Comparison of ENCODE assay signal across 9 mouse cellular contexts in the genomic region with DNA sequence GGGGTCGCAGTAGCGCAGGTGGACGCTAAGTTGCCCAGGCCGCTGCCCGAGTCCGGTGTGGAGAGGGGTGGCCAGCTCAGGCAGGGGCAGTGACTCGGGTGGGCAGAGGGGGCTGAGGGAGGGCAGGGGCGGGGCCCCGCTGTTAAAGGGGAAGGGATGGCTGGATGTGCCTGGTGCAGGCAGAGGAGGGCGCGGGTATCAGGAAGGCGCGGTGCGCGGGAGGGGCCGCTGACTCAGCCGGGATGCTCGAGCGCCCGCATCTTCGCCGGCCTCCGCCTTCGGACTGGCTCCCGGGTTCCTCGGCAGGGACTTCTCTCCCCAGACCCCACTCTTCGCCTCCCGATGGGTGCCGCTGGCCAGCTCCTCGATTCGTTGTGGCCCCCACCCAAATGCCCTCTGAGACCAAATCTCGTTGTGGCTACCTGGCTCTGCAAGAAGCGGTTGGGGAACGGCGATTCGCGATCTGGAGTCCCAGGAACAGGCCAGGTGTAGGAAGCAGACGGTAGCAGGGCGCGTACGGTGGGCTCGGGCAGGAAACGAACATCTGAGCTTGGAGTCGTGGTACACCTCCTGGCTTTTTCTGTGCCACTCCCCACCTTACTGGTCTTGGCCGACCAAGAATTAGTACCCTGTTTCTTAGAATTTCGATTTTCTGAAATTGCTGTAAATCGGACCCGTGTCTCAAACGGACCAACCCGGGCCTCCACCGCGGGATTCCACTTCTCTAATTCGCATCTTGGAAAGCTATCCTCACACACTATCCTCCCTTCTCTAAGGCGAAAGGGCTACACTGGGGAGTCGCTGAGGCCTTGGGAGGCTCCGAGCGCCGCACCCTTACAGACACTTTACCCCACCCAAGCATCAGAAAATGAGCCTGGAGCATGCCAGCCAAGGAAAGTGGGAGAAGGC. TPM values are rescaled to one million over a fixed set of nuclear protein-coding genes. Genes with fewer than 3 reads are reported as not detected.
DNase-seq lines count a peak whose midpoint lies in the region; ATAC-seq and TF ChIP-seq lines count a peak whose summit lies in the region.
"Had no signal": no experiment of that assay in that cellular context is flagged by ENCODE, and none has a peak within 500 bp of the region (broad histone marks: within the 10 kb centered on the region; RNA-seq: fewer than 3 reads in every experiment).

No protein-coding gene starts in this region.

- no peak for ATAC-seq in forebrain, postnatal 0 days
- ATAC-seq in limb, embryonic 11.5 days (ENCODE audit: insufficient number of reproducible peaks, low FRiP score, low TSS enrichment, low read depth), result 0 out of 2 replicates have a peak, but pooled peaks have one; percentile 29
- 0 out of 2 replicates have a peak, but pooled peaks have one; percentile 4 for ATAC-seq in neural tube, embryonic 14.5 days (ENCODE audit: low read depth)

- 1% methylated on average over 58 of the region's 58 CpGs for WGBS in forebrain, postnatal 0 days
- WGBS in limb, embryonic 11.5 days, result under 1% methylated on average over 58 of the region's 58 CpGs
- WGBS in neural tube, embryonic 14.5 days, result under 1% methylated on average over 44 of the region's 58 CpGs

- no peaks in the 10 kb centered on the region for H3K36me3 ChIP-seq in forebrain, postnatal 0 days (ENCODE audit: insufficient read depth)
- no peaks in the 10 kb centered on the region for H3K36me3 ChIP-seq in limb, embryonic 11.5 days (ENCODE audit: control insufficient read depth, insufficient read depth, low read length)
- H3K36me3 ChIP-seq in neural tube, embryonic 14.5 days (ENCODE audit: control insufficient read depth, insufficient read depth, low read length), result no peaks in the 10 kb centered on the region

- TF ChIP-seq CTCF in forebrain, postnatal 0 days (IDR thresholded peaks at IDR 0.05; ENCODE audit: low read depth), result no peak

- peak; percentile 50 for DNase-seq in cerebellum, adult 8-10 months
- no peak for DNase-seq in cerebellum, adult 9-11 months
- peak; percentile 48 for DNase-seq in right cerebral cortex, postnatal 25 days
- DNase-seq in right cerebral cortex, postnatal 14 days, result no peak
- peak; percentile 84 for DNase-seq in forebrain, postnatal 0 days
- peak; percentile 82 for DNase-seq in limb, embryonic 11.5 days (ENCODE audit: low spot score)
- DNase-seq in T-cell, adult 2 months (ENCODE audit: low spot score), result no peak

- peaks cover 66% of the 10 kb centered on the region for H3K27me3 ChIP-seq in forebrain, postnatal 0 days (ENCODE audit: insufficient read depth, low read length)
- peaks cover 88% of the 10 kb centered on the region for H3K27me3 ChIP-seq in limb, embryonic 11.5 days (ENCODE audit: control insufficient read depth, insufficient read depth, low read length)
- H3K27me3 ChIP-seq in neural tube, embryonic 14.5 days (ENCODE audit: control insufficient read depth, insufficient read depth, low read length), result peaks cover 71% of the 10 kb centered on the region

- H3K27ac ChIP-seq in forebrain, postnatal 0 days (ENCODE audit: low read depth, low read length), result no peak overlapping the region
- no peak overlapping the region for H3K27ac ChIP-seq in limb, embryonic 11.5 days (replicated peaks; ENCODE audit: low read depth, low read length)
- H3K27ac ChIP-seq in neural tube, embryonic 14.5 days (ENCODE audit: low read depth, low read length), result no peak overlapping the region

- no peak overlapping the region for H3K4me2 ChIP-seq in forebrain, postnatal 0 days (ENCODE audit: low read depth)
- H3K4me2 ChIP-seq in limb, embryonic 11.5 days (ENCODE audit: low read depth, severe bottlenecking), result peak overlapping the region; percentile 39
- no peak overlapping the region for H3K4me2 ChIP-seq in neural tube, embryonic 14.5 days (ENCODE audit: low read depth, low read length)

- H3K9ac ChIP-seq in forebrain, postnatal 0 days, result no peak overlapping the region
- no peak overlapping the region for H3K9ac ChIP-seq in limb, embryonic 11.5 days (ENCODE audit: low read length)
- no peak overlapping the region; the same call in 1 of the 2 replicates for H3K9ac ChIP-seq in neural tube, embryonic 14.5 days (replicated peaks; ENCODE audit: low read depth, low read length)

- H3K4me1 ChIP-seq in forebrain, postnatal 0 days (ENCODE audit: insufficient read depth), result no peaks in the 10 kb centered on the region
- H3K4me1 ChIP-seq in limb, embryonic 11.5 days (ENCODE audit: control insufficient read depth, insufficient read depth, low read length), result peaks cover 19% of the 10 kb centered on the region
- no peaks in the 10 kb centered on the region for H3K4me1 ChIP-seq in neural tube, embryonic 14.5 days (ENCODE audit: control insufficient read depth, insufficient read depth, low read length)

- no peak overlapping the region for H3K4me3 ChIP-seq in forebrain, postnatal 0 days (ENCODE audit: low read depth, low read length)
- peak overlapping the region; percentile 27 for H3K4me3 ChIP-seq in limb, embryonic 11.5 days (ENCODE audit: low read depth, low read length)
- H3K4me3 ChIP-seq in neural tube, embryonic 14.5 days (ENCODE audit: low read depth, low read length), result peak overlapping the region; percentile 20

- no peaks in the 10 kb centered on the region for H3K9me3 ChIP-seq in forebrain, postnatal 0 days (ENCODE audit: low read length)
- no peaks in the 10 kb centered on the region for H3K9me3 ChIP-seq in limb, embryonic 11.5 days (ENCODE audit: control insufficient read depth, low read length)
- H3K9me3 ChIP-seq in neural tube, embryonic 14.5 days (ENCODE audit: control insufficient read depth, low read length), result no peaks in the 10 kb centered on the region

RNA-seq across cellular contexts. Expression of gene Tlx2, which starts 0.5 kb away (rescaled TPM):
- total RNA-seq in forebrain, postnatal 0 days (2014; rRNA removed), result not detected in 2 replicates
- not detected in 2 replicates for polyA plus RNA-seq in forebrain, postnatal 0 days (2015; fragmentation: Nextera tagmentation; extraction: Ambion mirVana)
- polyA plus RNA-seq in limb, embryonic 11.5 days (2014; fragmentation: Nextera tagmentation; extraction: Ambion mirVana), result 0.13 TPM in 1 of 2 replicates, not detected in the other
- polyA plus RNA-seq in neural tube, embryonic 14.5 days (2014; fragmentation: Nextera tagmentation; extraction: Ambion mirVana), result 7.1 TPM in 1 of 2 replicates, not detected in the other
- total RNA-seq: gastrocnemius, postnatal 4 days had no signal

RNA-seq across cellular contexts. Expression of gene Pcgf1, which starts 7.1 kb away (rescaled TPM):
- 16.1 and 18.8 TPM in 2 replicates for total RNA-seq in forebrain, postnatal 0 days (2014; rRNA removed)
- 30.7 and 30.8 TPM in 2 replicates for polyA plus RNA-seq in forebrain, postnatal 0 days (2015; fragmentation: Nextera tagmentation; extraction: Ambion mirVana)
- polyA plus RNA-seq in limb, embryonic 11.5 days (2014; fragmentation: Nextera tagmentation; extraction: Ambion mirVana), result 44.3 and 47.0 TPM in 2 replicates
- polyA plus RNA-seq in neural tube, embryonic 14.5 days (2014; fragmentation: Nextera tagmentation; extraction: Ambion mirVana), result 44.9 and 46.6 TPM in 2 replicates

RNA-seq across cellular contexts. Expression of gene Dqx1, which starts 12.9 kb away (rescaled TPM):
- total RNA-seq in forebrain, postnatal 0 days (2014; rRNA removed), result 0.05 TPM in 1 of 2 replicates, not detected in the other
- polyA plus RNA-seq in forebrain, postnatal 0 days (2015; fragmentation: Nextera tagmentation; extraction: Ambion mirVana), result 0.11 and 0.13 TPM in 2 replicates
- polyA plus RNA-seq in limb, embryonic 11.5 days (2014; fragmentation: Nextera tagmentation; extraction: Ambion mirVana), result 0.35 and 0.88 TPM in 2 replicates
- 0.24 and 0.54 TPM in 2 replicates for polyA plus RNA-seq in neural tube, embryonic 14.5 days (2014; fragmentation: Nextera tagmentation; extraction: Ambion mirVana)

RNA-seq across cellular contexts. Expression of gene Htra2, which starts 15.5 kb away (rescaled TPM):
- total RNA-seq in forebrain, postnatal 0 days (2014; rRNA removed), result 46.1 and 47.0 TPM in 2 replicates
- 75.1 and 81.0 TPM in 2 replicates for polyA plus RNA-seq in forebrain, postnatal 0 days (2015; fragmentation: Nextera tagmentation; extraction: Ambion mirVana)
- polyA plus RNA-seq in limb, embryonic 11.5 days (2014; fragmentation: Nextera tagmentation; extraction: Ambion mirVana), result 28.7 and 33.2 TPM in 2 replicates
- 37.8 and 45.9 TPM in 2 replicates for polyA plus RNA-seq in neural tube, embryonic 14.5 days (2014; fragmentation: Nextera tagmentation; extraction: Ambion mirVana)

RNA-seq across cellular contexts. Expression of gene Lbx2, which starts 15.6 kb away (rescaled TPM):
- 0.46 TPM in 1 of 2 replicates, not detected in the other for total RNA-seq in forebrain, postnatal 0 days (2014; rRNA removed)
- polyA plus RNA-seq in forebrain, postnatal 0 days (2015; fragmentation: Nextera tagmentation; extraction: Ambion mirVana), result 0.33 TPM in 1 of 2 replicates, not detected in the other
- 0.81 and 2.0 TPM in 2 replicates for polyA plus RNA-seq in limb, embryonic 11.5 days (2014; fragmentation: Nextera tagmentation; extraction: Ambion mirVana)
- not detected in 2 replicates for polyA plus RNA-seq in neural tube, embryonic 14.5 days (2014; fragmentation: Nextera tagmentation; extraction: Ambion mirVana)
- total RNA-seq: gastrocnemius, postnatal 4 days had no signal

Comparison
In these comparisons a context has a peak if more than half of its experiments do, and no peak if none do; other contexts are left out.
1. DNase-seq: peak in cerebellum, adult 8-10 months (single experiment), right cerebral cortex, postnatal 25 days (single experiment), forebrain, postnatal 0 days (single experiment) and limb, embryonic 11.5 days (single experiment); none in cerebellum, adult 9-11 months (single experiment), right cerebral cortex, postnatal 14 days (single experiment) and T-cell, adult 2 months (single experiment).